Mouse (Mus musculus): ENCODE measurements around the gene Ttc39b. TPM values are rescaled to one million over a fixed set of nuclear protein-coding genes. Genes with fewer than 3 reads are reported as not detected.

Gene Ttc39b
- polyA plus RNA-seq, 1 experiment = 8.1 TPM

DNA sequence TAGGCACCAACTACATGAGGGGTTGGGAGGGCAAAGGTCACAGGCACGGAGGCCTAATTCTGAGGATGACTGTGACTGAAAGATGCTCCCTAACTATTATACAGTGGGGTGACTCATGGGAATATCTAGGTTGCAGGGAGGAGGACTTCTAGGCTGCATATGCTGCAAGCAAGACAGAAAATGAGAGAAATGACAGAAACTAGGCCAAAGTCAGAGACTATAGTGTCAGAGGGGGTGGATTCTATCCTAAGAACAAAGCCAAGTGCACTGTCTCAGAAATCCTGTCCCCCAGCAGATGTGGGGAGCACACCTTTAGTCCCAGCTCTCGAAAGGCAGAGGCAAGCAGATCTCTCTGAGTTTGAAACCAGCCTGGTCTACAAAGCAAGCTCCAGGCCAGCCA lies 59.2 kb downstream of the Ttc39b start:
- Histone ChIP-seq H3K4me1 (ENCODE audit: control insufficient read depth, insufficient read depth, low read length) (peaks cover 1% of the 10 kb centered on the region; the same call in 1 of the 2 replicates), H3K27ac (ENCODE audit: insufficient read depth, low read depth, low read length) (no peak overlapping the region), H3K4me3 (ENCODE audit: insufficient read depth, low read length) (no peak overlapping the region)
- TF ChIP-seq CTCF (IDR thresholded peaks at IDR 0.05; ENCODE audit: low read depth, low read length) (no peak), POLR2A (IDR thresholded peaks at IDR 0.05; ENCODE audit: borderline replicate concordance, low read depth, low read length) (no peak)

DNA sequence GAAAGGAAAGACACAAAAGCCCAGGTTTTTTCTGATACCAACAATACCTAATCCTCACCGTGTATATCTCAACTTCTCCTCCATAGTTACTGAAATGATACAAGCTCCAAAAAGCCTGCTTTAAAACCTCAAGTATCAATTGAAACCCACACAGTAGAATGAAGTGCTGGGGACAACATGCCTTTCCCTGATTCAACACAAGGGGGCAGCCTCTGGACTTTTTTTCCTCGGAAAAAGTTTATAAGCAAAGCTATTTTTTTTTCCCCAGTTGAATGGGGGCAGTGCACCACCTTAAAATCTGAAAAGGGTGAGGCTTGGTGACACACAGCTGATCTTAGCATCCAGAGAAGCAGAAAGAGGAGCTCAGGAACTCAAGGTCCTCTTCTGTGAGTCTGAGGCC lies 62.1 kb downstream of the Ttc39b start:
- no peak overlapping the region for H3K4me3 ChIP-seq (ENCODE audit: insufficient read depth, low read length)
- no peak overlapping the region for H3K27ac ChIP-seq (ENCODE audit: insufficient read depth, low read depth, low read length)
- peaks cover 4% of the 10 kb centered on the region; the same call in 1 of the 2 replicates for H3K4me1 ChIP-seq (ENCODE audit: control insufficient read depth, insufficient read depth, low read length)
- no peak for TF ChIP-seq CTCF (IDR thresholded peaks at IDR 0.05; ENCODE audit: low read depth, low read length)
- no peak for TF ChIP-seq POLR2A (IDR thresholded peaks at IDR 0.05; ENCODE audit: borderline replicate concordance, low read depth, low read length)

DNA sequence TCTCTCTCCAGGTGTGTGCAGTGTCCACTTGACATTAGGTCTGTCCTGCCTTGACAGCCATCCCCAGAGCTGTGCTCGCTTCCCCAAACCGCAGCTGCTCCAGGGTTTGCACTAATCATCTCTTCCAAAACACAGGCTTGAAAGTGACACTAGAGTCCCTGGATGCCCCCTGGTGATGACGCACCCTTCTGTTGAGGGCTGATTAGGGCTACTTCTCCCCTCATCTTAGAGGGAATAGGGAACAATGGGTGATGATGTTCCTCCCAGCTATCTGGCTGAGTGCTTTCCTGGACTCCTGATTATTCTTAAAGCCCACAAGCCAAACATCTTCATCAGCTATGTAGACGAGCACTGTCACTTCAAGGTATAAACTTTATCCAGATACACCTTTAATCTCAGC lies 64.4 kb downstream of the Ttc39b start:
- TF ChIP-seq POLR2A (IDR thresholded peaks at IDR 0.05; ENCODE audit: borderline replicate concordance, low read depth, low read length) (no peak), CTCF (IDR thresholded peaks at IDR 0.05; ENCODE audit: low read depth, low read length) (no peak)
- Histone ChIP-seq H3K4me3 (ENCODE audit: insufficient read depth, low read length) (no peak overlapping the region), H3K4me1 (ENCODE audit: control insufficient read depth, insufficient read depth, low read length) (peaks cover 4% of the 10 kb centered on the region; the same call in 1 of the 2 replicates), H3K27ac (ENCODE audit: insufficient read depth, low read depth, low read length) (no peak overlapping the region)

- Histone ChIP-seq H3K4me3 (ENCODE audit: insufficient read depth, low read length) (no peak overlapping the region), H3K4me1 (ENCODE audit: control insufficient read depth, insufficient read depth, low read length) (peaks cover 4% of the 10 kb centered on the region; the same call in 1 of the 2 replicates), H3K27ac (ENCODE audit: insufficient read depth, low read depth, low read length) (no peak overlapping the region)
- TF ChIP-seq CTCF (IDR thresholded peaks at IDR 0.05; ENCODE audit: low read depth, low read length) = no peak
- TF ChIP-seq POLR2A (IDR thresholded peaks at IDR 0.05; ENCODE audit: borderline replicate concordance, low read depth, low read length) = no peak
These were observed 65.8 kb downstream of the Ttc39b start for GRCm38 (mm10) chr4:83258273-83258672.

GRCm38 (mm10) chr4:83257279-83258260 lies 66.5 kb downstream of the Ttc39b start:
- Histone ChIP-seq H3K4me3 (ENCODE audit: insufficient read depth, low read length) (no peak overlapping the region), H3K4me1 (ENCODE audit: control insufficient read depth, insufficient read depth, low read length) (peaks cover 4% of the 10 kb centered on the region; the same call in 1 of the 2 replicates), H3K27ac (ENCODE audit: insufficient read depth, low read depth, low read length) (no peak overlapping the region)
- TF ChIP-seq CTCF (IDR thresholded peaks at IDR 0.05; ENCODE audit: low read depth, low read length) (no peak), POLR2A (IDR thresholded peaks at IDR 0.05; ENCODE audit: borderline replicate concordance, low read depth, low read length) (no peak)

- no peak for TF ChIP-seq CTCF (IDR thresholded peaks at IDR 0.05; ENCODE audit: low read depth, low read length)
- no peak for TF ChIP-seq POLR2A (IDR thresholded peaks at IDR 0.05; ENCODE audit: borderline replicate concordance, low read depth, low read length)
These were observed 67.3 kb downstream of the Ttc39b start for GRCm38 (mm10) chr4:83256779-83257178.

DNA sequence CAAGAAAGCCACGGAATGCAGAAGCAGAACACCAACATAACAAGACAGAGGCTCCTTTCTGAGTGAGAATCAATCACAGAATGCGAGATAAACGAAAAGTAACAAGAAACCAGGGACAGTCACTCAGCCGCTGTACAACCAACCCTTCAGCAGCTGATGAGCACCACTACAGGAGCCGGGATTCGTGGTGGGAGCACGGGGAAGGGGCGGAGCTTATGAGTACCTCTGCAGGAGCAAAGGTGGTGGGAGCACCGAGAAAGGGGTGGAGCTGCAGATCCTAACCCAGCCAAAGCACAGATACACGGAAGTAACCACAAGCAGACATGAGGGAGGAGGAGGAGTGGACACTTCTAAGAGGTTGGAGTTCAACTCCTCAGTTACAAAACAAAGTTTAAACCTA lies 69.1 kb downstream of the Ttc39b start:
- TF ChIP-seq POLR2A (IDR thresholded peaks at IDR 0.05; ENCODE audit: borderline replicate concordance, low read depth, low read length) (no peak), CTCF (IDR thresholded peaks at IDR 0.05; ENCODE audit: low read depth, low read length) (no peak)
- Histone ChIP-seq H3K4me3 (ENCODE audit: insufficient read depth, low read length) (no peak overlapping the region), H3K4me1 (ENCODE audit: control insufficient read depth, insufficient read depth, low read length) (peaks cover 4% of the 10 kb centered on the region; the same call in 1 of the 2 replicates), H3K27ac (ENCODE audit: insufficient read depth, low read depth, low read length) (no peak overlapping the region)

More at GRCm38 (mm10) chr4:83256779-83257178, 67.3 kb downstream of the Ttc39b start:
- Histone ChIP-seq H3K27ac (ENCODE audit: insufficient read depth, low read depth, low read length) (no peak overlapping the region), H3K4me1 (ENCODE audit: control insufficient read depth, insufficient read depth, low read length) (peaks cover 4% of the 10 kb centered on the region; the same call in 1 of the 2 replicates), H3K4me3 (ENCODE audit: insufficient read depth, low read length) (no peak overlapping the region)

GRCm38 (mm10) chr4:83253679-83254078 lies 70.4 kb downstream of the Ttc39b start:
- no peak overlapping the region for H3K4me3 ChIP-seq (ENCODE audit: insufficient read depth, low read length)
- H3K27ac ChIP-seq (ENCODE audit: insufficient read depth, low read depth, low read length) = no peak overlapping the region
- TF ChIP-seq POLR2A (IDR thresholded peaks at IDR 0.05; ENCODE audit: borderline replicate concordance, low read depth, low read length) (no peak), CTCF (IDR thresholded peaks at IDR 0.05; ENCODE audit: low read depth, low read length) (no peak)
- peaks cover under 1% of the 10 kb centered on the region; the same call in 1 of the 2 replicates for H3K4me1 ChIP-seq (ENCODE audit: control insufficient read depth, insufficient read depth, low read length)

DNA sequence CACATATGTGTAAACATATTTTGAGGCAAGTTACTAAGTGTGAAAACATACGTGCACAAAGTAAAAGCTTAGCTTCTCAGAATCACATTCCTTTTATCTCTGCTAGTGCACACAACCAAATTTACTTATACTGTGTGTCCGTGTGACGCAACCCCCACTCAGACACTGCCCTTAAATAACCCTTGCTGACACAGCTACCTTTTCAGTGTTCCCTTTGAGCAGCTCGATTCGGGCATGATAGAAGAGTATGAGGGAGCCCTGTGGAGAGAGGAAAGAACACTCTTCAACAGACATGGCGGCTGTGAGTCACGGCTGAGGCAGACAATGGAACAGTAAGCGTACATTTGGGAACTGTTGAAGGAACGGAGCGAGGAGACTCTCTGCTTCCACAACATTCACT lies 80.3 kb downstream of the Ttc39b start:
- peaks cover 2% of the 10 kb centered on the region; the same call in 1 of the 2 replicates for H3K4me1 ChIP-seq (ENCODE audit: control insufficient read depth, insufficient read depth, low read length)
- TF ChIP-seq CTCF (IDR thresholded peaks at IDR 0.05; ENCODE audit: low read depth, low read length) = no peak
- no peak for TF ChIP-seq POLR2A (IDR thresholded peaks at IDR 0.05; ENCODE audit: borderline replicate concordance, low read depth, low read length)
- no peak overlapping the region for H3K4me3 ChIP-seq (ENCODE audit: insufficient read depth, low read length)
- no peak overlapping the region for H3K27ac ChIP-seq (ENCODE audit: insufficient read depth, low read depth, low read length)

DNA sequence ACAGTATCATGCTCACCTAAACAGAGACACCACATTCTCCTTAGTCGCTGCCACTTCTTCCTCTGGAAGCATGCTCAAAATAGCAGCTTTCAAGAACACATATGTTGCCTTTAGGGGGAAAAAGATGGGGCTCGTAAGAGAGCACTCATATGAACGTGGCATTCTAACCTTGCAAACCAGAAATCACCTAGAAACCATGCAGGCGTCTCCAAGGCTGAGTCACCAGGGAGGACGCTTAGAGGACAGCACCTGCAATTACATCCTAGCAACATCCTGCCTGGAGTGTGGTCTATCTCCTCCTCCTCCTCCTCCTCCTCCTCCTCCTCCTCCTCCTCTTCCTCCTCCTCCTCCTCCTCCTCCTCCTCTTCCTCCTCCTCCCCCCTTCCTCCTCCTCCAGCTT lies 82.4 kb downstream of the Ttc39b start:
- H3K4me1 ChIP-seq (ENCODE audit: control insufficient read depth, insufficient read depth, low read length) = no peaks in the 10 kb centered on the region
- H3K4me3 ChIP-seq (ENCODE audit: insufficient read depth, low read length) = no peak overlapping the region
- H3K27ac ChIP-seq (ENCODE audit: insufficient read depth, low read depth, low read length) = no peak overlapping the region
- no peak for TF ChIP-seq POLR2A (IDR thresholded peaks at IDR 0.05; ENCODE audit: borderline replicate concordance, low read depth, low read length)
- TF ChIP-seq CTCF (IDR thresholded peaks at IDR 0.05; ENCODE audit: low read depth, low read length) = no peak
